Mouse (Mus musculus): ENCODE measurements around the gene Entpd4b.
"Not testable (repeated sequence)": the region's sequence is repeated elsewhere in the genome, so short reads cannot be mapped to it uniquely, and the experiment has no call there.

DNA sequence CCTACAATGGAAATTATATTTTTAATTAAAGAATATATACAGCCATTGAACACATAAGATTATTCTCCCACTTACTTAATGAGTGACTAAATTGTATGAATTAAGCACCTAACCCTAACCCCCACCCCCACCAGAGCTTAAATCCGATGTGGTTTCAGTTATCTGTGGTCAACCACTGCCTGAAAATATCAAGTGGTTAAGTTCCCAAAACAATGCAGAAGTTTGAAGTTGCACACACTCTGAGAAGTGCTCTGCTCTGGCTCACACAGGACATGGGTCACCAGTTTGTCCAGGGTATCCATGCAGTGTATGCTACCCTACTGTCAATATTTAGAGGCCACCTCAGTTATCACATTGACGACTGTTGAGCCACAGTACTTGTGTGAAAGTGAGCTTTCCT, 10.2 kb upstream of the Entpd4b start:
- TF ChIP-seq USF1 (IDR thresholded peaks at IDR 0.05; ENCODE audit: low read depth); MYOG (IDR thresholded peaks at IDR 0.05; ENCODE audit: control insufficient read depth in 1 of 3, insufficient read depth in 1 of 3, insufficient read length in 2 of 3, low read depth in 2 of 3); CEBPB (IDR thresholded peaks at IDR 0.05; ENCODE audit: insufficient read depth, poor library complexity, severe bottlenecking); POLR2A (IDR thresholded peaks at IDR 0.05; ENCODE audit: insufficient read length, low read depth); POLR2AphosphoS2 (IDR thresholded peaks at IDR 0.05; ENCODE audit: insufficient read length, low read depth); TCF12 (IDR thresholded peaks at IDR 0.05; ENCODE audit: insufficient read depth, poor library complexity, severe bottlenecking); SRF (IDR thresholded peaks at IDR 0.05; ENCODE audit: control insufficient read depth, insufficient read length, low read depth); MYOD1 (IDR thresholded peaks at IDR 0.05; ENCODE audit: control insufficient read depth in 1 of 3, insufficient read length in 2 of 3, low read depth in 2 of 3): not testable (repeated sequence)
